In genomic region chr9:54593652-54594051, GRCm38 (mm10) we compare ENCODE assay signal across 17 mouse cellular contexts. TPM values are rescaled to one million over a fixed set of nuclear protein-coding genes. Genes with fewer than 3 reads are reported as not detected.
"Had no signal": no experiment of that assay in that cellular context is flagged by ENCODE, and none has a peak within 500 bp of the region (broad histone marks: within the 10 kb centered on the region; RNA-seq: fewer than 3 reads in every experiment).

No protein-coding gene starts in this region.

RNA-seq across cellular contexts. Expression of gene Sh2d7, which starts 54.9 kb away (rescaled TPM):
- total RNA-seq: left cerebral cortex, postnatal 14 days; left cerebral cortex, postnatal 4 days; neutrophil, adult 5-6 weeks had no signal
- polyA plus RNA-seq: kidney, embryonic 15.5 days; limb, embryonic 12.5 days; limb, embryonic 15.5 days; liver, embryonic 11.5 days; liver, embryonic 14.5 days; lung, embryonic 15.5 days; midbrain, embryonic 10.5 days; midbrain, embryonic 13.5 days; midbrain, embryonic 16.5 days; myocyte; neural tube, embryonic 13.5 days; spleen, adult 2 months; stomach, embryonic 16.5 days; urinary bladder, adult 2 months had no signal
